Mouse (Mus musculus): ENCODE results near the gene Ddx42.
A peak's percentile ranks its signal among the peaks of the same experiment; 100 is the strongest.
"Not testable (repeated sequence)": the region's sequence is repeated elsewhere in the genome, so short reads cannot be mapped to it uniquely, and the experiment has no call there.

The Ddx42 gene

GRCm38 (mm10) chr11:106202123-106202465, 14.6 kb upstream of the Ddx42 start, which contains the start of gene Strada:
Gene Strada (minus strand): TSS chr11:106202168.
- DNase-seq = no peak

GRCm38 (mm10) chr11:106212771-106213170, 4.0 kb upstream of the Ddx42 start:
- no peak for DNase-seq

GRCm38 (mm10) chr11:106214856-106215255, 1.9 kb upstream of the Ddx42 start:
- no peak for DNase-seq

- DNase-seq = no peak
Measured at GRCm38 (mm10) chr11:106215450-106215859, 1.3 kb upstream of the Ddx42 start.

GRCm38 (mm10) chr11:106215927-106216729, 598 bp upstream of the Ddx42 start, which contains the start of gene Ccdc47:
Gene Ccdc47 (minus strand): TSS chr11:106216344.
- peak; percentile 99 for DNase-seq

- no peak for DNase-seq
Measured at GRCm38 (mm10) chr11:106220603-106221002, 3.9 kb downstream of the Ddx42 start.

- DNase-seq = not testable (repeated sequence)
Measured at GRCm38 (mm10) chr11:106233978-106234377, 17.3 kb downstream of the Ddx42 start.

GRCm38 (mm10) chr11:106246834-106247233, 30.1 kb downstream of the Ddx42 start:
- DNase-seq = no peak

GRCm38 (mm10) chr11:106249326-106249725, 32.6 kb downstream of the Ddx42 start:
- DNase-seq = no peak

GRCm38 (mm10) chr11:106254767-106255166, 38.0 kb downstream of the Ddx42 start:
- no peak for DNase-seq

- no peak for DNase-seq
Measured at GRCm38 (mm10) chr11:106255174-106255573, 38.4 kb downstream of the Ddx42 start.

- peak; percentile 97 for DNase-seq
Measured at GRCm38 (mm10) chr11:106255685-106256451, 39.1 kb downstream of the Ddx42 start, which contains the start of the genes Ftsj3 and Psmc5. Gene Ftsj3 (minus strand): TSS chr11:106256079. Gene Psmc5 (plus strand): TSS chr11:106256154.

GRCm38 (mm10) chr11:106256775-106257174, 40.0 kb downstream of the Ddx42 start:
- DNase-seq = no peak

- DNase-seq = no peak
Measured at GRCm38 (mm10) chr11:106260826-106261450, 44.2 kb downstream of the Ddx42 start.

GRCm38 (mm10) chr11:106263963-106264362, 47.2 kb downstream of the Ddx42 start:
- no peak for DNase-seq

- no peak for DNase-seq
Measured at GRCm38 (mm10) chr11:106264988-106265387, 48.3 kb downstream of the Ddx42 start.

GRCm38 (mm10) chr11:106265570-106265969, 48.8 kb downstream of the Ddx42 start:
- no peak for DNase-seq

GRCm38 (mm10) chr11:106266431-106266830, 49.7 kb downstream of the Ddx42 start:
- no peak for DNase-seq

- no peak for DNase-seq
Measured at GRCm38 (mm10) chr11:106267311-106267852, 50.7 kb downstream of the Ddx42 start.

- no peak for DNase-seq
Measured at GRCm38 (mm10) chr11:106267871-106268270, 51.1 kb downstream of the Ddx42 start.

GRCm38 (mm10) chr11:106268326-106269059, 51.8 kb downstream of the Ddx42 start:
- DNase-seq = peak; percentile 85

- DNase-seq = no peak
Measured at GRCm38 (mm10) chr11:106269060-106269431, 52.3 kb downstream of the Ddx42 start.

All from layer of hippocampus, adult 9-11 months (tissue).